Comparison of ENCODE assay signal across 18 mouse cellular contexts in the genomic region with DNA sequence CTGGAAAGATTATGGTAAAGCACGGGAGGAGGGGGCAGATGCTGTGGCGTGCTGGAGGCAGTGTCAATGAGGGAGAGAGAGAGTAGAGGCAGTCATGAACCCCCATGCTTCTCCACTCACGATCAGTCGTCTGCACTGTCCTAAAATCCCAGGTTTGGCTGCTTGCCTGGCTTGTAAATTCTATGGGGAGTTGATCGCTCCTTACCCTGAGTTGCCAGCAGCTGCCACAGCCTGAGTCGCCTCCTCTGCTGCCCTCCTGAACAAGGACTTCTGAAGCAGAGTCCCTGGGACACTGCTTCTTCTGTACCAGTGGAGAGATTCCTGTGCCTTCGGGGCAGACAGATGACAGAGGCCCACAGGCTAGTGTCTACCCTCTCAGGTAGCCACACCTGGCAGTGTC. TPM values are rescaled to one million over a fixed set of nuclear protein-coding genes. Genes with fewer than 3 reads are reported as not detected.
A peak's percentile ranks its signal among the peaks of the same experiment; 100 is the strongest.
DNase-seq lines count a peak whose midpoint lies in the region; ATAC-seq lines count a peak whose summit lies in the region.
"Had no signal": no experiment of that assay in that cellular context is flagged by ENCODE, and none has a peak within 500 bp of the region (broad histone marks: within the 10 kb centered on the region; RNA-seq: fewer than 3 reads in every experiment).

No protein-coding gene starts in this region.

- peak; percentile 41 for DNase-seq in forebrain, embryonic 14.5 days (ENCODE audit: low spot score)
- peak; percentile 75 for DNase-seq in NIH3T3 (ENCODE audit: low read depth)
- no peak for DNase-seq in ovary, postnatal 10 days (ENCODE audit: low spot score)
- DNase-seq in thymus, postnatal 4 days, result no peak
- DNase-seq: gastrocnemius, postnatal 36 days; kidney, adult 18-20 months; kidney, postnatal 14 days; layer of hippocampus, adult 9-11 months; liver; liver, postnatal 0 days; lung, postnatal 14 days; thymus, postnatal 14 days had no signal

- no peaks in the 10 kb centered on the region for H3K27me3 ChIP-seq in forebrain, embryonic 14.5 days (replicated peaks; ENCODE audit: control insufficient read depth, insufficient read depth, low read length)
- no peaks in the 10 kb centered on the region for H3K27me3 ChIP-seq in forebrain, embryonic 15.5 days
- H3K27me3 ChIP-seq in neural tube, embryonic 13.5 days, result no peaks in the 10 kb centered on the region
- no peaks in the 10 kb centered on the region for H3K27me3 ChIP-seq in neural tube, embryonic 15.5 days (replicated peaks)
- H3K27me3 ChIP-seq: forebrain, embryonic 12.5 days; heart, embryonic 12.5 days had no signal

- no peak overlapping the region for H3K27ac ChIP-seq in forebrain, embryonic 14.5 days (ENCODE audit: low read depth, low read length)
- H3K27ac ChIP-seq in forebrain, embryonic 15.5 days (replicated peaks), result no peak overlapping the region
- 0 out of 2 replicates have a peak overlapping the region, but pooled peaks have one; percentile 13 for H3K27ac ChIP-seq in neural tube, embryonic 13.5 days (replicated peaks)
- H3K27ac ChIP-seq in neural tube, embryonic 15.5 days (replicated peaks), result no peak overlapping the region
- H3K27ac ChIP-seq: forebrain, embryonic 12.5 days; stomach, postnatal 0 days had no signal

- no peaks in the 10 kb centered on the region for H3K4me1 ChIP-seq in forebrain, embryonic 14.5 days (ENCODE audit: control insufficient read depth, insufficient read depth, low read length)
- H3K4me1 ChIP-seq in forebrain, embryonic 15.5 days, result no peaks in the 10 kb centered on the region
- H3K4me1 ChIP-seq in neural tube, embryonic 13.5 days (replicated peaks), result peaks cover 13% of the 10 kb centered on the region
- 0 out of 2 replicates have a peak, but pooled peaks cover 7% of the 10 kb centered on the region for H3K4me1 ChIP-seq in neural tube, embryonic 15.5 days

- 65% methylated on average over 7 of the region's 7 CpGs for WGBS in forebrain, embryonic 14.5 days
- 51% methylated on average over 7 of the region's 7 CpGs for WGBS in forebrain, embryonic 15.5 days
- 58% methylated on average over 7 of the region's 7 CpGs for WGBS in neural tube, embryonic 13.5 days
- WGBS in neural tube, embryonic 15.5 days, result 49% methylated on average over 7 of the region's 7 CpGs

- H3K9ac ChIP-seq in forebrain, embryonic 14.5 days (ENCODE audit: low read length), result no peak overlapping the region
- no peak overlapping the region for H3K9ac ChIP-seq in forebrain, embryonic 15.5 days (replicated peaks)
- no peak overlapping the region for H3K9ac ChIP-seq in neural tube, embryonic 13.5 days
- no peak overlapping the region for H3K9ac ChIP-seq in neural tube, embryonic 15.5 days (replicated peaks)
- H3K9ac ChIP-seq: forebrain, embryonic 12.5 days; heart, embryonic 12.5 days; liver, postnatal 0 days had no signal

- H3K4me2 ChIP-seq in forebrain, embryonic 14.5 days (ENCODE audit: low read length), result no peak overlapping the region
- H3K4me2 ChIP-seq in forebrain, embryonic 15.5 days (replicated peaks), result no peak overlapping the region
- no peak overlapping the region for H3K4me2 ChIP-seq in neural tube, embryonic 13.5 days
- no peak overlapping the region for H3K4me2 ChIP-seq in neural tube, embryonic 15.5 days
- H3K4me2 ChIP-seq: forebrain, embryonic 12.5 days; heart, embryonic 12.5 days had no signal

- no peaks in the 10 kb centered on the region for H3K36me3 ChIP-seq in forebrain, embryonic 14.5 days (ENCODE audit: control insufficient read depth, insufficient read depth, low read length)
- no peaks in the 10 kb centered on the region for H3K36me3 ChIP-seq in forebrain, embryonic 15.5 days
- H3K36me3 ChIP-seq in neural tube, embryonic 13.5 days, result no peaks in the 10 kb centered on the region
- H3K36me3 ChIP-seq in neural tube, embryonic 15.5 days, result no peaks in the 10 kb centered on the region
- H3K36me3 ChIP-seq: forebrain, embryonic 12.5 days; heart, embryonic 12.5 days had no signal

- ATAC-seq in forebrain, embryonic 14.5 days, result no peak
- ATAC-seq in forebrain, embryonic 15.5 days (replicated peaks), result no peak
- ATAC-seq in neural tube, embryonic 13.5 days (ENCODE audit: low read depth), result peak; percentile 23; the same call in 1 of the 2 replicates
- ATAC-seq in neural tube, embryonic 15.5 days (ENCODE audit: low FRiP score), result no peak
- ATAC-seq: liver, postnatal 0 days had no signal

- H3K9me3 ChIP-seq in forebrain, embryonic 14.5 days (replicated peaks; ENCODE audit: control insufficient read depth, low read length), result no peaks in the 10 kb centered on the region
- H3K9me3 ChIP-seq in forebrain, embryonic 15.5 days, result no peaks in the 10 kb centered on the region
- 0 out of 2 replicates have a peak, but pooled peaks cover 7% of the 10 kb centered on the region for H3K9me3 ChIP-seq in neural tube, embryonic 13.5 days
- H3K9me3 ChIP-seq in neural tube, embryonic 15.5 days (replicated peaks), result no peaks in the 10 kb centered on the region

- no peak overlapping the region for H3K4me3 ChIP-seq in forebrain, embryonic 14.5 days (ENCODE audit: low read depth, low read length)
- no peak overlapping the region for H3K4me3 ChIP-seq in forebrain, embryonic 15.5 days
- H3K4me3 ChIP-seq in neural tube, embryonic 13.5 days, result no peak overlapping the region
- no peak overlapping the region for H3K4me3 ChIP-seq in neural tube, embryonic 15.5 days (replicated peaks)
- H3K4me3 ChIP-seq: forebrain, embryonic 12.5 days; heart, embryonic 12.5 days had no signal

RNA-seq across cellular contexts. Expression of a gene that starts 52.1 kb away (rescaled TPM):
- 0.93 and 1.2 TPM in 2 replicates for polyA plus RNA-seq in forebrain, embryonic 14.5 days (2014; fragmentation: Nextera tagmentation; extraction: Ambion mirVana)
- 1.3 and 1.6 TPM in 2 replicates for polyA plus RNA-seq in forebrain, embryonic 15.5 days (2015; fragmentation: Nextera tagmentation; extraction: Ambion mirVana)
- polyA plus RNA-seq in neural tube, embryonic 13.5 days (2015; fragmentation: Nextera tagmentation; extraction: Ambion mirVana), result 0.25 and 0.34 TPM in 2 replicates
- polyA plus RNA-seq in neural tube, embryonic 15.5 days (2015; fragmentation: Nextera tagmentation; extraction: Ambion mirVana), result 1.3 and 1.7 TPM in 2 replicates

Comparison
In these comparisons a context has a peak if more than half of its experiments do, and no peak if none do; other contexts are left out.
1. DNase-seq: peak in forebrain, embryonic 14.5 days (single experiment) and NIH3T3 (single experiment); none in ovary, postnatal 10 days (single experiment) and thymus, postnatal 4 days (single experiment).